Mouse (Mus musculus) liver, embryonic 14.5 days (tissue): ENCODE measurements around the gene Syt5. TPM values are rescaled to one million over a fixed set of nuclear protein-coding genes. Genes with fewer than 3 reads are reported as not detected.
"Not testable (repeated sequence)": the region's sequence is repeated elsewhere in the genome, so short reads cannot be mapped to it uniquely, and the experiment has no call there.

ENCODE experiments used
- ATAC-seq: fragments of 200-750 bp; cut with Nextera tagmentation; 2 replicates; pipeline ENCODE4 v1.8.0; 2017; ENCODE audit warnings: moderate number of reproducible peaks, mild to moderate bottlenecking, moderate library complexity; ENCODE audit not compliant: insufficient read depth
- DNase-seq, 3 experiments: peaks; one replicate each; pipeline ENCODE4 v3.0.0-alpha.2; 2012 to 2013; ENCODE audit warnings: low read depth in 3 of 3, low spot score in 3 of 3
- H3K27ac ChIP-seq: fragments of 300-500 bp; sonication (generic); 2 replicates; pipeline ENCODE4 v1.5.1; 2014; ENCODE audit warnings: moderate library complexity, mild to moderate bottlenecking, control low read depth, inconsistent platforms
- H3K27me3 ChIP-seq: fragments of 300-500 bp; sonication (generic); 2 replicates; pipeline ENCODE4 v1.6.1; 2014; ENCODE audit warnings: mild to moderate bottlenecking, low read length, moderate library complexity; ENCODE audit not compliant: control insufficient read depth, insufficient read depth
- H3K36me3 ChIP-seq: fragments of 300-500 bp; sonication (generic); replicated peaks from 2 replicates; pipeline ENCODE4 v1.6.1; 2014; ENCODE audit warnings: low read depth; ENCODE audit not compliant: control insufficient read depth, insufficient read depth
- H3K4me1 ChIP-seq, 2 experiments: fragments of 200-500 bp in 1 of 2; fragments of 300-500 bp in 1 of 2; sonication (generic) in 1 of 2; replicated peaks; 2 replicates each; pipeline ENCODE4 v1.6.1; 2012 to 2014; ENCODE audit warnings: antibody characterized with exemption in 1 of 2, inconsistent platforms in 1 of 2, low read length in 1 of 2; ENCODE audit not compliant: control insufficient read depth in 2 of 2, insufficient read depth in 2 of 2
- H3K4me2 ChIP-seq: fragments of 300-500 bp; sonication (generic); 2 replicates; pipeline ENCODE4 v1.6.1; 2014; ENCODE audit warnings: low read depth, mild to moderate bottlenecking, control low read depth, moderate library complexity
- H3K4me3 ChIP-seq, 2 experiments: fragments of 200-500 bp in 1 of 2; fragments of 300-500 bp in 1 of 2; sonication (generic) in 1 of 2; 2 replicates each; pipeline ENCODE4 v1.5.1; 2012 to 2014; ENCODE audit warnings: low read depth in 2 of 2, low read length in 2 of 2, mild to moderate bottlenecking in 2 of 2, control low read depth in 1 of 2, inconsistent platforms in 1 of 2, moderate library complexity in 1 of 2; ENCODE audit not compliant: insufficient read depth in 1 of 2
- H3K9ac ChIP-seq: fragments of 300-500 bp; sonication (generic); replicated peaks from 2 replicates; pipeline ENCODE4 v1.6.1; 2014; ENCODE audit warnings: mild to moderate bottlenecking, control low read depth, moderate library complexity
- H3K9me3 ChIP-seq: fragments of 300-500 bp; sonication (generic); 2 replicates; pipeline ENCODE4 v1.6.1; 2016; ENCODE audit warnings: low read length, mixed read lengths; ENCODE audit not compliant: control insufficient read depth
- CTCF ChIP-seq: IDR thresholded peaks from 2 replicates; pipeline ENCODE4 v1.5.1; 2016; ENCODE audit warnings: antibody characterized with exemption, low read depth, control low read depth
- EP300 ChIP-seq: IDR thresholded peaks from 2 replicates; pipeline ENCODE4 v1.6.1; 2016; ENCODE audit warnings: antibody characterized with exemption, low read depth
- WGBS: fragments of 180-500 bp; shearing (Covaris S2); extraction: QIAGEN DNeasy Blood & Tissue Kit; methylation state at CpG from one replicate; pipeline ENCODE4 v1.1.7; 2014; ENCODE audit not compliant: insufficient replicate concordance; 5-methylcytosine and 5-hydroxymethylcytosine counted together
- polyA plus RNA-seq, 2 experiments: library from polyadenylated mRNA; depleted of rRNA in 1 of 2; stranded (reverse) in 1 of 2; unstranded in 1 of 2; fragments of >200 nt; fragmentation: Nextera tagmentation in 1 of 2; extraction: Ambion mirVana in 1 of 2; gene quantifications; 2 replicates each; pipeline versions ENCODE4 v1.2.1 to v1.2.3; 2012 to 2014

Gene Syt5
- polyA plus RNA-seq (2012; rRNA removed) = 0.15 and 0.22 TPM in 2 replicates
- polyA plus RNA-seq (2014; fragmentation: Nextera tagmentation; extraction: Ambion mirVana) = 0.25 and 0.81 TPM in 2 replicates

DNA sequence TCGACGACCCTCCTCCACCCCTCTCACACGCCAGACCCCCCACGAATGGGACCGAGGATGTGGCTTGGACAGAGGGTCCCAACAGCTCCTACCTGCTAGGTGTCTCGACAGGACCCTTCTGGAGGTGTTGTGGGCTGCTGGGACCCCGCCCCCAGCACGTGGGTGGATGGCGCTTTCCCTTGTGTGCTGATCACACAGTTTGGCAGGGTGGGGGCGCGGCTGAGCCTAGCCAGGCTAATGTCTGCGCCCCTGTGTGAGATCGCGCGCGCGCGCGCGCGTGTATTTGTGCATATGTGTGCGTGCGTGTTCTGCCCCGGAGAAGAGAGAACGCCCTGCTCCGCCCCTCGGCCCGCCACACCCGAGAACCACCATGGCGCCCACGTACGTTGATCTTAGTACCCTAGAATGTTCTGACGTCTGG lies at the start of gene Syt5:
Gene Syt5 (minus strand): TSS at position 321 of the 421 bp plus-strand sequence.
- Histone ChIP-seq H3K9me3 (no peaks in the 10 kb centered on the region), H3K36me3 (no peaks in the 10 kb centered on the region), H3K9ac (no peak within 1 kb of the TSS), H3K4me1 (0 out of 4 replicates have a peak, but pooled peaks cover 0 to 3% of the 10 kb centered on the region in 2 experiments), H3K27me3 (no peaks in the 10 kb centered on the region; the same call in 1 of the 2 replicates), H3K4me3 (no peak within 1 kb of the TSS), H3K27ac (no peak within 1 kb of the TSS), H3K4me2 (peak within 1 kb of the TSS; percentile 9; the same call in 1 of the 2 replicates)
- TF ChIP-seq EP300 (no peak), CTCF (no peak)
- 6% methylated on average over 33 of the region's 33 CpGs for WGBS
- DNase-seq (no peak), ATAC-seq (no peak)

DNA sequence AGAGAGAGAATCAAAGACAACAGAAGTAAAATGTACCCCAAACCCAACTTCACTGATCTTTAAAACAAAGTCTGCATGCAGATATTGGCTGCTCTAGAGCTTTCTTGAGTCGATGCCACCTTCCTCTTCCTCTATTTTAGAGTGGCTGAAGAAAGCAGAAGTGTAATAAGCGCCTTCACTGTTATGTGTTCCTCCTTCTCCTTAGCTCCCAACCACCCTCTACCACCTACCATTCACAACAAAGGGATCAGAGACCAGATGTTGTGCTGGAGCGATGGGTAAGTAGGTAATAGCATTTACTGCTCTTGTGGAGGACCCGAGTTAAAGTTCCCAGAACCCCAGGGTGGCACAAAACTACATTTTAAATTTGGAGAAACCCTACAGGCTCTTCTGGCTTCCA lies 49.7 kb upstream of the Syt5 start:
- H3K36me3 ChIP-seq, H3K27me3 ChIP-seq, H3K4me3 ChIP-seq, H3K4me2 ChIP-seq, H3K4me1 ChIP-seq, DNase-seq, ATAC-seq, H3K27ac ChIP-seq, H3K9ac ChIP-seq, H3K9me3 ChIP-seq: not testable (repeated sequence)
- WGBS = 35% methylated on average over 4 of the region's 4 CpGs

DNA sequence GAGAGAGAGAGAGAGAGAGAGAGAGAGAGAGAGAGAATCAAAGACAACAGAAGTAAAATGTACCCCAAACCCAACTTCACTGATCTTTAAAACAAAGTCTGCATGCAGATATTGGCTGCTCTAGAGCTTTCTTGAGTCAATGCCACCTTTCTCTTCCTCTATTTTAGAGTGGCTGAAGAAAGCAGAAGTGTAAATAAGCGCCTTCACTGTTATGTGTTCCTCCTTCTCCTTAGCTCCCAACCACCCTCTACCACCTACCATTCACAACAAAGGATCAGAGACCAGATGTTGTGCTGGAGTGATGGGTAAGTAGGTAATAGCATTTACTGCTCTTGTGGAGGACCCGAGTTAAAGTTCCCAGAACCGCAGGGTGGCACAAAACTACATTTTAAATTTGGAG lies 34.1 kb upstream of the Syt5 start:
- DNase-seq, H3K36me3 ChIP-seq, H3K4me2 ChIP-seq, H3K27me3 ChIP-seq, ATAC-seq, H3K4me1 ChIP-seq, H3K9ac ChIP-seq, H3K4me3 ChIP-seq, H3K9me3 ChIP-seq, H3K27ac ChIP-seq: not testable (repeated sequence)
- 54% methylated on average over 3 of the region's 3 CpGs for WGBS

- not testable (repeated sequence) for H3K9me3 ChIP-seq, ATAC-seq, H3K36me3 ChIP-seq, H3K4me2 ChIP-seq, H3K9ac ChIP-seq, H3K4me1 ChIP-seq, H3K27me3 ChIP-seq, H3K4me3 ChIP-seq, DNase-seq, H3K27ac ChIP-seq
- 22% methylated on average over 2 of the region's 2 CpGs for WGBS
Observed at GRCm38 (mm10) chr7:4572361-4572760, 25.0 kb upstream of the Syt5 start.

GRCm38 (mm10) chr7:4562660-4563059 lies 15.3 kb upstream of the Syt5 start:
- ATAC-seq (no peak), DNase-seq (no peak)
- no peaks in the 10 kb centered on the region for H3K27me3 ChIP-seq
- no peaks in the 10 kb centered on the region for H3K36me3 ChIP-seq
- H3K9me3 ChIP-seq = no peaks in the 10 kb centered on the region
- peak; percentile 16; the same call in 1 of the 2 replicates for TF ChIP-seq CTCF
- no peak for TF ChIP-seq EP300
- H3K4me2 ChIP-seq = no peak overlapping the region
- WGBS = 76% methylated on average over 3 of the region's 3 CpGs
- H3K4me1 ChIP-seq = no peaks in the 10 kb centered on the region
- no peak overlapping the region for H3K4me3 ChIP-seq
- H3K9ac ChIP-seq = no peak overlapping the region
- H3K27ac ChIP-seq = no peak overlapping the region
